In the genomic region with DNA sequence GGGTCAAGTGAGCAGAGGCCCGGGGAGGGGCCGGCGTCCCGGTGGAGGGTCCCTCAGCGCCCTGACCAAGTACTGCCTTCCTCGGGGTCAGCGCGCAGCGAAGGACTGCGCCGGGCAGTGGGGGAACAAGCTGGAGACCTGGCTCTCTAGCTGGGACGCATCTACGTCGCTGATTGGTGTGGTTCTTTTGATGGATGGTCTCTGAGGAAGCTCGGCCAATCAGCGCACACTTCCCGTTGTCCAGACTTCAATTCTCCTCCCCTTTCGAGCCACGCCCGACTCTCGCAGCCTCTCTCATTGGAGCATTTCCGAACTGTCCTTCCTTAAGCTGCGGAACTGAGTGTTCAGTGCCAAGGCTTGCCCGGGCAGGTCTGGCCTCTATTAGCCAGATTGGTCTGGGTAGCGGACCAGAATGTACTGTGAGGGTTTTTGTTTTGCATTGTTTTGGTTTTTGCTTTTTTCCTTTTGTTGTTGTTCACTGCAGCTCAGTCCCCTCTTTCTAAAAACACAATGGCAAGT, we compare ENCODE assay signal across 8 mouse cellular contexts. TPM values are rescaled to one million over a fixed set of nuclear protein-coding genes. Genes with fewer than 3 reads are reported as not detected.
DNase-seq lines count a peak whose midpoint lies in the region; ATAC-seq and TF ChIP-seq lines count a peak whose summit lies in the region.

Gene Ccng1, minus strand, starts transcription at position 203 of the 519 bp plus-strand sequence.

- peaks cover 11% of the 10 kb centered on the region for H3K36me3 ChIP-seq in embryonic facial prominence, embryonic 15.5 days
- peaks cover 11% of the 10 kb centered on the region for H3K36me3 ChIP-seq in limb, embryonic 14.5 days (ENCODE audit: control insufficient read depth, insufficient read depth, low read length)
- no peaks in the 10 kb centered on the region for H3K36me3 ChIP-seq in midbrain, postnatal 0 days (ENCODE audit: insufficient read depth, low read length)

- ATAC-seq in embryonic facial prominence, embryonic 15.5 days (ENCODE audit: insufficient number of reproducible peaks, low FRiP score, low TSS enrichment, low read depth), result peak; percentile 98
- peak; percentile 99 for ATAC-seq in limb, embryonic 14.5 days (ENCODE audit: low FRiP score, low read depth)
- ATAC-seq in midbrain, postnatal 0 days (ENCODE audit: low FRiP score), result peak; percentile 99

- H3K4me3 ChIP-seq in bone marrow, adult 2 months (replicated peaks; ENCODE audit: control insufficient read depth, low read depth, low read length), result peak within 1 kb of the TSS; percentile 81
- H3K4me3 ChIP-seq in embryonic facial prominence, embryonic 15.5 days (replicated peaks), result peak within 1 kb of the TSS; percentile 90
- H3K4me3 ChIP-seq in limb, embryonic 14.5 days (replicated peaks; ENCODE audit: low read length), result peak within 1 kb of the TSS; percentile 69
- peak within 1 kb of the TSS; percentile 83 for H3K4me3 ChIP-seq in midbrain, postnatal 0 days (ENCODE audit: low read depth, low read length)

- no peaks in the 10 kb centered on the region; the same call in 1 of the 2 replicates for H3K4me1 ChIP-seq in bone marrow, adult 2 months (ENCODE audit: control insufficient read depth, insufficient read depth, low read length)
- H3K4me1 ChIP-seq in embryonic facial prominence, embryonic 15.5 days, result peaks cover 8% of the 10 kb centered on the region; the same call in 1 of the 2 replicates
- H3K4me1 ChIP-seq in limb, embryonic 14.5 days (ENCODE audit: control insufficient read depth, insufficient read depth, low read length), result peaks cover 16% of the 10 kb centered on the region
- H3K4me1 ChIP-seq in midbrain, postnatal 0 days (ENCODE audit: insufficient read depth, low read length), result no peaks in the 10 kb centered on the region

- peak within 1 kb of the TSS; percentile 88 for H3K9ac ChIP-seq in embryonic facial prominence, embryonic 15.5 days
- peak within 1 kb of the TSS; percentile 77 for H3K9ac ChIP-seq in limb, embryonic 14.5 days (ENCODE audit: low read depth, low read length, severe bottlenecking)
- peak within 1 kb of the TSS; percentile 90 for H3K9ac ChIP-seq in midbrain, postnatal 0 days (replicated peaks; ENCODE audit: low read length, poor library complexity, severe bottlenecking)

- peak within 1 kb of the TSS; percentile 55 for H3K27ac ChIP-seq in bone marrow, adult 2 months (ENCODE audit: control insufficient read depth, insufficient read depth, low read depth, low read length, poor library complexity)
- peak within 1 kb of the TSS; percentile 68 for H3K27ac ChIP-seq in embryonic facial prominence, embryonic 15.5 days (replicated peaks)
- H3K27ac ChIP-seq in limb, embryonic 14.5 days (replicated peaks; ENCODE audit: low read depth, low read length), result peak within 1 kb of the TSS; percentile 26
- H3K27ac ChIP-seq in midbrain, postnatal 0 days (ENCODE audit: low read depth, low read length), result peak within 1 kb of the TSS; percentile 55

- TF ChIP-seq POLR2A in bone marrow, adult 2 months (IDR thresholded peaks at IDR 0.05; ENCODE audit: borderline replicate concordance, control insufficient read depth, low read depth, low read length), result peak; percentile 89
- peak; percentile 84; the same call in 1 of the 2 replicates for TF ChIP-seq POLR2A in limb, embryonic 14.5 days (IDR thresholded peaks at IDR 0.05; ENCODE audit: borderline replicate concordance, extremely low read depth, insufficient read depth, insufficient read length)

- no peaks in the 10 kb centered on the region for H3K9me3 ChIP-seq in embryonic facial prominence, embryonic 15.5 days (replicated peaks)
- no peaks in the 10 kb centered on the region for H3K9me3 ChIP-seq in limb, embryonic 14.5 days (ENCODE audit: control insufficient read depth, low read length)
- no peaks in the 10 kb centered on the region for H3K9me3 ChIP-seq in midbrain, postnatal 0 days (ENCODE audit: low read length)

- H3K4me2 ChIP-seq in embryonic facial prominence, embryonic 15.5 days (replicated peaks), result peak within 1 kb of the TSS; percentile 74
- peak within 1 kb of the TSS; percentile 73 for H3K4me2 ChIP-seq in limb, embryonic 14.5 days (replicated peaks; ENCODE audit: low read depth, low read length, severe bottlenecking)
- peak within 1 kb of the TSS; percentile 93 for H3K4me2 ChIP-seq in midbrain, postnatal 0 days (ENCODE audit: low read depth, low read length, poor library complexity, severe bottlenecking)

- WGBS in bone marrow, adult 2 months, result under 1% methylated on average over 25 of the region's 25 CpGs
- WGBS in embryonic facial prominence, embryonic 15.5 days, result 0% methylated on average over 25 of the region's 25 CpGs
- under 1% methylated on average over 25 of the region's 25 CpGs for WGBS in limb, embryonic 14.5 days
- 0% methylated on average over 25 of the region's 25 CpGs for WGBS in midbrain, postnatal 0 days

- TF ChIP-seq CTCF in bone marrow, adult 2 months (IDR thresholded peaks at IDR 0.05; ENCODE audit: control insufficient read depth, insufficient read depth, low read length), result no peak
- no peak for TF ChIP-seq CTCF in midbrain, postnatal 0 days (IDR thresholded peaks at IDR 0.05)

- DNase-seq in 416B (ENCODE audit: low read depth), result peak; percentile 98
- DNase-seq in heart, adult 8-10 months (ENCODE audit: low spot score), result peak; percentile 97
- peak; percentile 97 for DNase-seq in kidney, adult 9 months
- DNase-seq in limb, embryonic 14.5 days (ENCODE audit: low spot score), result peak; percentile 95
- peak; percentile 97 for DNase-seq in midbrain, postnatal 0 days (ENCODE audit: low spot score)
- peak; percentile 93 to 94 for DNase-seq in spleen, postnatal 36 days (ENCODE audit: low spot score in 2 of 2)

- no peaks in the 10 kb centered on the region for H3K27me3 ChIP-seq in embryonic facial prominence, embryonic 15.5 days
- no peaks in the 10 kb centered on the region for H3K27me3 ChIP-seq in limb, embryonic 14.5 days (ENCODE audit: control insufficient read depth, insufficient read depth, low read length)
- no peaks in the 10 kb centered on the region for H3K27me3 ChIP-seq in midbrain, postnatal 0 days (ENCODE audit: insufficient read depth, low read length)

RNA-seq across cellular contexts. Expression of gene Ccng1, which starts in this region (rescaled TPM):
- 8.0 and 29.8 TPM in 2 replicates for polyA plus RNA-seq in bone marrow, adult 2 months (2011; ENCODE audit: insufficient read depth, insufficient read length, low replicate concordance, missing spikeins)
- polyA plus RNA-seq in embryonic facial prominence, embryonic 15.5 days (2015; fragmentation: Nextera tagmentation; extraction: Ambion mirVana), result 48.4 and 50.0 TPM in 2 replicates
- 100 to 1,000 TPM; 477 to 593 (median 535) TPM for total RNA-seq in heart, adult 8-10 months (2022)
- 16.7 and 20.8 TPM in 2 replicates for polyA plus RNA-seq in limb, embryonic 14.5 days (2012; rRNA removed)
- polyA plus RNA-seq in limb, embryonic 14.5 days (2014; fragmentation: Nextera tagmentation; extraction: Ambion mirVana), result 48.1 and 50.0 TPM in 2 replicates
- 51.8 and 56.7 TPM in 2 replicates for total RNA-seq in midbrain, postnatal 0 days (2014; rRNA removed)
- polyA plus RNA-seq in midbrain, postnatal 0 days (2015; fragmentation: Nextera tagmentation; extraction: Ambion mirVana), result 28.4 and 29.7 TPM in 2 replicates

Comparison
In these comparisons a context has a peak if more than half of its experiments do, and no peak if none do; other contexts are left out.
1. Peak in every context shown above with its lines: DNase-seq, ATAC-seq, H3K4me3 ChIP-seq and H3K27ac ChIP-seq.